Mouse (Mus musculus): ENCODE results near the gene Fxyd3. TPM values are rescaled to one million over a fixed set of nuclear protein-coding genes. Genes with fewer than 3 reads are reported as not detected.
A peak's percentile ranks its signal among the peaks of the same experiment; 100 is the strongest.

The Fxyd3 gene
- polyA plus RNA-seq, 1 experiment from 2014 or later = 1.1 TPM

DNA sequence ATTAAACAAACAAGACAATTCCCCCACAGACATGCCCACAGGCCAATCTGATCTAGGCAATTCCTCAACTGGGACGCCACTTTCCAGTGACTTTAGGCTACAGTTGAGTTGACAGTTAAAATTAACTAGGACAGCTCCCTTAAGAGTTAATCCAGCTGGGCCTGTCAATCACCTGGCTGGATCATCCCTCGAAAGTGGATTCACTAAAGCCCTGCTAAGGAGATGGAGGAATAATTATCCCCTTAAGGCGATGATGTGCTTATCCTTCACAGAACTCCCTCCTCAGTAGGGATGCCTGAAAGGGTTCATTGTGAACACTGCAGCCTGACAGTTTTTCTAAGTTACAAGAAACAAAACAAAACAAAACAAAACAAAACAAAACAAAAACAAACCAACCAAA, 4.1 kb upstream of the Fxyd3 start:
- H3K4me1 ChIP-seq (ENCODE audit: control insufficient read depth, low read depth, low read length) = no peaks in the 10 kb centered on the region; the same call in 1 of the 2 replicates
- H3K9ac ChIP-seq (ENCODE audit: low read depth, low read length) = no peak overlapping the region
- 68% methylated on average over 3 of the region's 3 CpGs for WGBS (ENCODE audit: insufficient replicate concordance)
- no peaks in the 10 kb centered on the region for H3K27me3 ChIP-seq (ENCODE audit: control insufficient read depth, insufficient read depth, low read depth, low read length)
- H3K9me3 ChIP-seq (replicated peaks; ENCODE audit: control insufficient read depth, low read length) = no peaks in the 10 kb centered on the region
- no peak overlapping the region for H3K4me3 ChIP-seq (ENCODE audit: low read depth, low read length)
- H3K27ac ChIP-seq (ENCODE audit: low read length) = no peak overlapping the region
- no peak overlapping the region for H3K4me2 ChIP-seq (ENCODE audit: low read depth, low read length)
- no peak for ATAC-seq (ENCODE audit: low read depth)
- H3K36me3 ChIP-seq (ENCODE audit: control insufficient read depth, insufficient read depth) = no peaks in the 10 kb centered on the region

GRCm38 (mm10) chr7:31079670-31080069, 3.2 kb upstream of the Fxyd3 start:
- no peak overlapping the region for H3K4me2 ChIP-seq (ENCODE audit: low read depth, low read length)
- ATAC-seq (ENCODE audit: low read depth) = peak; percentile 37; the same call in 1 of the 2 replicates
- H3K9ac ChIP-seq (ENCODE audit: low read depth, low read length) = no peak overlapping the region
- no peaks in the 10 kb centered on the region for H3K36me3 ChIP-seq (ENCODE audit: control insufficient read depth, insufficient read depth)
- H3K27ac ChIP-seq (ENCODE audit: low read length) = no peak overlapping the region
- H3K4me3 ChIP-seq (ENCODE audit: low read depth, low read length) = no peak overlapping the region
- H3K4me1 ChIP-seq (ENCODE audit: control insufficient read depth, low read depth, low read length) = no peaks in the 10 kb centered on the region; the same call in 1 of the 2 replicates
- H3K9me3 ChIP-seq (replicated peaks; ENCODE audit: control insufficient read depth, low read length) = no peaks in the 10 kb centered on the region
- 67% methylated on average over 8 of the region's 8 CpGs for WGBS (ENCODE audit: insufficient replicate concordance)
- no peaks in the 10 kb centered on the region for H3K27me3 ChIP-seq (ENCODE audit: control insufficient read depth, insufficient read depth, low read depth, low read length)

DNA sequence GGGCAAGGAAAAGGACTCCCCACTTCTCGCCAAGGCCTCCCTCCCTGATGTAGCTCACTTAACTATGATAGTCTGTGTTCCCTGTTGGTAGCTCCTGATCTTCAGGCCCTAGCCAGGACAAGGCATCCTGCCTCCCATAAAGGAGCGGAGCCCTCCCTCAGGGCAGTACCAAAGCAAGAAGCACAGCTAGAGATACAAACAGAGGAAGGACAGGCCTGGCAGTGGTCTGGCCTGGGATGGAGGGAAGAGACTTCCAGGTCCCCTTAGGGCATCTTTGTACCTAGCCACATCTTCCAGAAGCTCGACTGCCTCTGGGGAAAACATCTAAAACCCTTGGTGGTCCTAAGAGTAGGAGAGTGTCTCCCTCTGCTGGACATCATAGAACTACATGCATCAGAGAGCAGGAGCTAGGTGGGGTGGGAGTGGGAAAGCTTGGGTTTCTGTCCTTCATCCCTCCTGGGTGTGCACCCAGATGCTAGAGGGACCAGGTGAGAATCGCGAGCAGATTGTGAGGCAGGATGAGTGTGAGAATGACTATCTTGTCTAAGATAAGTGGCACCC, 1.5 kb upstream of the Fxyd3 start:
- Histone ChIP-seq H3K27ac (ENCODE audit: low read length) (no peak overlapping the region), H3K4me1 (ENCODE audit: control insufficient read depth, low read depth, low read length) (no peaks in the 10 kb centered on the region; the same call in 1 of the 2 replicates), H3K4me3 (ENCODE audit: low read depth, low read length) (no peak overlapping the region), H3K27me3 (ENCODE audit: control insufficient read depth, insufficient read depth, low read depth, low read length) (no peaks in the 10 kb centered on the region), H3K9ac (ENCODE audit: low read depth, low read length) (no peak overlapping the region), H3K4me2 (ENCODE audit: low read depth, low read length) (no peak overlapping the region), H3K36me3 (ENCODE audit: control insufficient read depth, insufficient read depth) (no peaks in the 10 kb centered on the region), H3K9me3 (replicated peaks; ENCODE audit: control insufficient read depth, low read length) (no peaks in the 10 kb centered on the region)
- no peak for ATAC-seq (ENCODE audit: low read depth)
- 30% methylated on average over 5 of the region's 5 CpGs for WGBS (ENCODE audit: insufficient replicate concordance)

- Histone ChIP-seq H3K4me3 (ENCODE audit: low read depth, low read length) (no peak overlapping the region), H3K9me3 (replicated peaks; ENCODE audit: control insufficient read depth, low read length) (no peaks in the 10 kb centered on the region), H3K27ac (ENCODE audit: low read length) (no peak overlapping the region), H3K27me3 (ENCODE audit: control insufficient read depth, insufficient read depth, low read depth, low read length) (no peaks in the 10 kb centered on the region), H3K4me1 (ENCODE audit: control insufficient read depth, low read depth, low read length) (no peaks in the 10 kb centered on the region; the same call in 1 of the 2 replicates), H3K36me3 (ENCODE audit: control insufficient read depth, insufficient read depth) (no peaks in the 10 kb centered on the region), H3K9ac (ENCODE audit: low read depth, low read length) (no peak overlapping the region), H3K4me2 (ENCODE audit: low read depth, low read length) (no peak overlapping the region)
- WGBS (ENCODE audit: insufficient replicate concordance) = 47% methylated on average over 6 of the region's 6 CpGs
- ATAC-seq (ENCODE audit: low read depth) = no peak
Observed at GRCm38 (mm10) chr7:31077470-31077869, 966 bp upstream of the Fxyd3 start.

GRCm38 (mm10) chr7:31074713-31075069, 1.8 kb downstream of the Fxyd3 start:
- no peak overlapping the region for H3K4me3 ChIP-seq (ENCODE audit: low read depth, low read length)

GRCm38 (mm10) chr7:31074061-31074712, 2.3 kb downstream of the Fxyd3 start:
- Histone ChIP-seq H3K4me3 (ENCODE audit: low read depth, low read length) (no peak overlapping the region), H3K27ac (ENCODE audit: low read length) (no peak overlapping the region), H3K36me3 (ENCODE audit: control insufficient read depth, insufficient read depth) (no peaks in the 10 kb centered on the region), H3K4me1 (ENCODE audit: control insufficient read depth, low read depth, low read length) (no peaks in the 10 kb centered on the region; the same call in 1 of the 2 replicates), H3K9ac (ENCODE audit: low read depth, low read length) (no peak overlapping the region), H3K9me3 (replicated peaks; ENCODE audit: control insufficient read depth, low read length) (no peaks in the 10 kb centered on the region), H3K27me3 (ENCODE audit: control insufficient read depth, insufficient read depth, low read depth, low read length) (no peaks in the 10 kb centered on the region), H3K4me2 (ENCODE audit: low read depth, low read length) (no peak overlapping the region)
- WGBS (ENCODE audit: insufficient replicate concordance) = 49% methylated on average over 7 of the region's 7 CpGs
- ATAC-seq (ENCODE audit: low read depth) = no peak

More at GRCm38 (mm10) chr7:31074713-31075069, 1.8 kb downstream of the Fxyd3 start:
- no peak for ATAC-seq (ENCODE audit: low read depth)
- WGBS (ENCODE audit: insufficient replicate concordance) = 48% methylated on average over 5 of the region's 5 CpGs
- Histone ChIP-seq H3K4me2 (ENCODE audit: low read depth, low read length) (no peak overlapping the region), H3K9ac (ENCODE audit: low read depth, low read length) (no peak overlapping the region), H3K36me3 (ENCODE audit: control insufficient read depth, insufficient read depth) (no peaks in the 10 kb centered on the region), H3K27me3 (ENCODE audit: control insufficient read depth, insufficient read depth, low read depth, low read length) (no peaks in the 10 kb centered on the region), H3K4me1 (ENCODE audit: control insufficient read depth, low read depth, low read length) (no peaks in the 10 kb centered on the region; the same call in 1 of the 2 replicates), H3K27ac (ENCODE audit: low read length) (no peak overlapping the region), H3K9me3 (replicated peaks; ENCODE audit: control insufficient read depth, low read length) (no peaks in the 10 kb centered on the region)

DNA sequence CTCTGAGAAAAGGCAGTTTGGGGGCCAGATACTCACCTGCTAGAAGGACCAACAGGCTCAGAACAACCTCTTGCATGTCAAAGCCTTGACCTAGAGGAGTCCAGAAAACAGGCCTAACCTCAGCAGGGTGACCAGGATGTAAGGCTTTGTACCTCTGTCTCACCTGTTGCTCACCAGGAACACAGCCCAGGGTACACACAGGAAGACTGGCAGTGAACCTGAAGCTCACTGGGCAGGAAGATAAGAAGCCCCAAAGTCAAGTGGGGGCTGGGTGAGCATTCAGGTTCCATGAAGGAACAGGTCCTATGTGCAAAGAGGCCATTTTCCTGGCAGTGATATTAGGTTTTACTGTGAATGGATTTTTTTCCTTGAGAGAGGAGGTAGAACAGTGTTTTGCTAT, 3.0 kb downstream of the Fxyd3 start:
- H3K9ac ChIP-seq (ENCODE audit: low read depth, low read length) = no peak overlapping the region
- no peak overlapping the region for H3K4me3 ChIP-seq (ENCODE audit: low read depth, low read length)
- no peak overlapping the region for H3K27ac ChIP-seq (ENCODE audit: low read length)
- no peaks in the 10 kb centered on the region for H3K36me3 ChIP-seq (ENCODE audit: control insufficient read depth, insufficient read depth)
- H3K4me1 ChIP-seq (ENCODE audit: control insufficient read depth, low read depth, low read length) = no peaks in the 10 kb centered on the region
- ATAC-seq (ENCODE audit: low read depth) = no peak
- H3K9me3 ChIP-seq (replicated peaks; ENCODE audit: control insufficient read depth, low read length) = no peaks in the 10 kb centered on the region
- H3K4me2 ChIP-seq (ENCODE audit: low read depth, low read length) = no peak overlapping the region
- no peaks in the 10 kb centered on the region for H3K27me3 ChIP-seq (ENCODE audit: control insufficient read depth, insufficient read depth, low read depth, low read length)

DNA sequence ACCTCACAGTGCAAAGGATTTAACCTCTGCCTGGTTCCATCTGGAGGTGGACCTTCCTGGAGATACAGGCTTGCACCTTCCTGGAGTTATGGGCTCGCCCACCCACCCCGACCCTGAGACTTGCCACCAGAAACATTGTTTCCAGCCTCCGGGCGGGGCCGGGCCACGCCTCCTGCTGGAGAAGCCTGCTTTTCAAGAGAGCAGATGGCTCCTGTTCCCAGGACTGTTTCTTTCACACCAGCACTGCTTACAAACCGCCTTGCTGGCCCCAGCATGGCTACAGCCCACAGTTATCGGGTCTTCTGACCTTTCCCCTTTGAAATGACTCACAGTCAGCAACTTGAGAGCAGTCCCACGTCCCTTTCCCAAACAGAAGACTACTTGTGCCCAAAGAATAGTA, 4.2 kb downstream of the Fxyd3 start:
- no peaks in the 10 kb centered on the region for H3K36me3 ChIP-seq (ENCODE audit: control insufficient read depth, insufficient read depth)
- H3K9me3 ChIP-seq (replicated peaks; ENCODE audit: control insufficient read depth, low read length) = no peaks in the 10 kb centered on the region
- no peak overlapping the region for H3K4me2 ChIP-seq (ENCODE audit: low read depth, low read length)
- H3K4me3 ChIP-seq (ENCODE audit: low read depth, low read length) = no peak overlapping the region
- WGBS (ENCODE audit: insufficient replicate concordance) = 41% methylated on average over 9 of the region's 9 CpGs
- H3K9ac ChIP-seq (ENCODE audit: low read depth, low read length) = no peak overlapping the region
- ATAC-seq (ENCODE audit: low read depth) = no peak
- H3K27ac ChIP-seq (ENCODE audit: low read length) = no peak overlapping the region
- H3K27me3 ChIP-seq (ENCODE audit: control insufficient read depth, insufficient read depth, low read depth, low read length) = no peaks in the 10 kb centered on the region
- H3K4me1 ChIP-seq (ENCODE audit: control insufficient read depth, low read depth, low read length) = no peaks in the 10 kb centered on the region

- Histone ChIP-seq H3K4me2 (ENCODE audit: low read depth, low read length) (no peak overlapping the region), H3K9me3 (replicated peaks; ENCODE audit: control insufficient read depth, low read length) (no peaks in the 10 kb centered on the region), H3K36me3 (ENCODE audit: control insufficient read depth, insufficient read depth) (no peaks in the 10 kb centered on the region), H3K27ac (ENCODE audit: low read length) (no peak overlapping the region), H3K4me1 (ENCODE audit: control insufficient read depth, low read depth, low read length) (no peaks in the 10 kb centered on the region), H3K9ac (ENCODE audit: low read depth, low read length) (no peak overlapping the region), H3K27me3 (ENCODE audit: control insufficient read depth, insufficient read depth, low read depth, low read length) (no peaks in the 10 kb centered on the region), H3K4me3 (ENCODE audit: low read depth, low read length) (no peak overlapping the region)
- WGBS (ENCODE audit: insufficient replicate concordance) = 53% methylated on average over 6 of the region's 6 CpGs
- no peak for ATAC-seq (ENCODE audit: low read depth)
Observed at GRCm38 (mm10) chr7:31070324-31070723, 6.2 kb downstream of the Fxyd3 start.
